Mouse (Mus musculus): ENCODE data around the gene Elk4. TPM values are rescaled to one million over a fixed set of nuclear protein-coding genes. Genes with fewer than 3 reads are reported as not detected.

The Elk4 gene
- total RNA-seq, 2 experiments from 2014 or later: 60.1 to 61.6 TPM

DNA sequence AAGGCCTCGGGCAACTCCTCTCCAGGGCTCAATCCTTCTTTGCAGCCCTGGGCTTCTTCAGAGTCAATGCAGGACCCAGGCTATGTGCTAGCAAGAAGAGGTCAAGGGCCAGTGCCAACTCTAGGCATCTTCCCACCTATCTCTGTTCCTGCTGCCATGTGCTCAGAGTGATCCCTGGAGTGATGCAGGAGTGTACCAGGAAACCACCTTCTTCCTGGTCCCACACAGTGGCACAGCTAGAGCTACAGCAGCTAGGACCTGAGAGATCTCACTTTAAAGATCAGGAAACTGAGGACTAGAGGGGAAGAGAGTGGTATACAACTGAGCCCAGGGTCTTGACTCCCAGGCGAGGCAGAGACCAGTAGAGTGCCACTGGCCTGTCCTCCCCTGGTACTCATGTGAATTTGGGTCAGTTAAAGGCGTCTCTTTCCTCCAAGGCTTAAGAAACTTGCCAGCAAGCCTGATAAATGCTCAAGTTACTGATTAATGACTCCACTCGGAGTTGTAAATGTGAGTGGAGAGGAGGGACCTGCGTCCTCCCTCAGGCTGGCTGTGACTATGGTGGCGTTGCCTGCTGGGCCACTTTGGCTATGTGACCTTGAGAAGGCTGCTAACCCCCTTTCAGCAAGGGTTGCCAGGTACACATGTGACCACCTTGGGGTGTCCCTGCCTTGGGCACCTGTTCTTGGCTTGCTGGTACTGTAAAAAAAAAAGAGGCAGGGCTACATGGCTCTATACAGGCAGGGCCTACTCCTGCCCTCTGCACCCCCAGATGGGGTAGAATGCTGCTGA is 54.5 kb downstream of the Elk4 start:
- DNase-seq (ENCODE audit: low spot score in 2 of 2): no peak

DNA sequence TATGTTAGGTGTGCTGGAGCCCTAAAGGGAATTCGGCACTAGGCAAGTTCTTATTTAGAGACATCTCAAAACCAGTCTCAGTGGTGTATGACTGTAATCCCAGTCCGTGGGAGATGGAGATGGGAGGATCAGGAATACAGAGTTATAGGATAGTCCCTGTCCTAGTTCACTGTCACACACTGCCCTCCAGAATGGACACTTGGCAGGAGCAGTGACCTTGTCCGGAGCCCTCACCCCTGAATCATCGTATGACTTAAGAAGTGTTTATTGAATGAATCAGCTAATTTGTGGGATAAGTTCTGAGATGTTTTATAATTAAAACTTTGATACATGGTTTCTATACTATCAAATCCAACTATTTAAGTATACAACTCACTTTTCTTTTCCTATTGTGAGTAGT is 55.7 kb downstream of the Elk4 start:
- no peak for DNase-seq (ENCODE audit: low spot score in 2 of 2)

DNA sequence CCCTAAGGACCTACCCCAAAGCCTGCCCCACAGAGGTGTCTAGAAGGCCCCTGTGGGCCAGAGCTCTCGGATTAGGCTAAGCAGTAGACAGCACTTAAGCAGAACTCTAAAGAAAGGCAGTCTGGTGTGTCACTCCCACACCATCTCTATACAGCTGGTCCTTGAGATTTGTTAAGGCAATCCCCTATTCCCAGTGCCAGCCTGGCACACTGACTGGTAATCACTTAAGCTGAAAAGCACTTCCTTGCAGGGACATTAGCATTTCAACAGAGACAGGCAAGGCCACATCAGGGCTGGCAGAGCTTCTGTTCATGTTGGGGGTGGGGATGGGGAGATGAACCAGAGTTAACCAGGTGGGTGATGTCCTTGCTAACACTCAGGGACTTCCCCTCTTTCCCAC is 57.6 kb downstream of the Elk4 start:
- peak in 1 of 2 experiments; percentile 23 for DNase-seq (ENCODE audit: low spot score in 2 of 2)

DNA sequence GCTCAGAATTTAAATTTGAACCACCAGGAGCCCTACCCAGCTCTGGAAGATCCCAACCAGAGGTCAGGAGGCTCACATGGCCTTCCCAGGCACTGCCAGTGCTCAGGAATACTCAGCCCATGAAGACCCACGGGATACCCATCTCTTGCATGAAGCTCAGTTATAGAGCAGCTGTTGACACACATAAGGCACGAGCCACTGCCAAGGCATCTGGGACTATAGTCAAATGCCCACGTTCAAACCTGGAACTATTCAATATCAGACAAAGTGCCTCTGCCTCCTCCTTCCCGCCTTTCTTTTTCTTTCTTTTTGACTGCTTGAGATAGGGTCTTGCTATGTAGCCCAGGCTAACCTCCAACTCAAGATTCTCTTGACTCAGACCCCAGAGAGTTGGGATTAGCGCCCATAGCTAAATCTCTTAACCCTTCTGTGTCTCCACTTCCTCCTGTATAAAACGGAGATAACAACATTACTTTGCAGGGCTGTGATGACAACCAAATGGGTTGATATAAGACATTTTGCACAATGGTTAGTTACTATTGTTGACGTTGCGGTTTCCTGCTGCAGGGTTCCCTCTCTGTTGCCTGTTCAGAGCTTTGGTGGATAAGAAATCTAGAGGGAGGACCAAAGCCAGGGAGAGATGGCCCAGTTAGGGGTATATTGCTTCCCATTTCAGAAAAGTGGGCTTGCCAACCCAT is 58.2 kb downstream of the Elk4 start:
- DNase-seq (ENCODE audit: low spot score in 2 of 2): peak in 1 of 2 experiments; percentile 23

DNA sequence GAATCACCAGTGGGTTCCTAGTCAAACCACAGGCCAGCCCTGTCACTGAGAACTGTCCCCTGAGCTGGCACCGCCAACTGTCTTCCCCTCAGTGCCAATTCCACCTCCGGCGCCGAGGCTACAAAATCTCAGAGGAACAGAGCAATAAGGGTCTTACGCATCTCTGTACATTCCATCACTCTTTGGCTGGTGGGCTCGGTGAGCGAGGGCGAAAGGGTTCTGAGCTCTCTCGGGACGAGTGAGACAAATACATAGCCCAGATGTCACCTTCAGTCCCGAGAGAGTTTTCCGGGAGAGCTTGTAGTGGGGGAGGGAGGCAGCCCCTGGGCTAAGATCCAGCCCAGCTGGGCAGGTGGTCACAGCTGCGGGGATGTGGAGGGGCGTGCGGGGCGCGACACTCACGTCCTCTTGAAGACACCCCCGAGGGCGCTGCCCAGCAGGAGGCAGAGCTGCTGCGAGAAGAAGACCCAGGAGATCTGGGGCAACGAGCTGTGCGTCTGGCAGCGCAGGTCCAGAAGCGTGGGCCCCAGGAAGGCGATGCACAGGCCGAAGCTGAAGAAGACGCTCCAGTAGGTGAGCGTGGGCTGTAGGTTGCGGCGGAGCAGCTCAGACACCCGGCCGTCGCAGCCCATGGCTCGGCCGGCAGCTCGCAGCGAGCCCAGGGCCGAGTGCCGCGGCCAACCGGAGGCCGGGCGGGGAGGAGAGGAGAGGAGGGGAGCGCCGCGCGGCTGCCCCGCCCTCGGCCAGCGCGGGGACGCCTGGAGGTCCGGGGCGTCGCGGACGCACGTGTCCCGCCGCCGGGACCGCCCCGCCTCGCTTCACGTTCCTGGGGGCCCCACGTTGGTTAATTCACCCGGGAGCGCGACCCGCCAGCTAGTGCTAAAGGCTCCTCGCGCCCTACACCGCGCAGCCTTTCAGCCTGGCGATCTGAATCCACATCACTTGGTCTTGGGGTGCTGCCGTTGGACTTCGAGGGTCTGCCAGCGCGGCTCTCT is 60.2 kb downstream of the Elk4 start, which contains the start of gene Mfsd4a:
Mfsd4a (minus strand) TSS at position 802 of the 995 bp plus-strand sequence.
- DNase-seq (ENCODE audit: low spot score in 2 of 2): peak; percentile 31 to 58

DNA sequence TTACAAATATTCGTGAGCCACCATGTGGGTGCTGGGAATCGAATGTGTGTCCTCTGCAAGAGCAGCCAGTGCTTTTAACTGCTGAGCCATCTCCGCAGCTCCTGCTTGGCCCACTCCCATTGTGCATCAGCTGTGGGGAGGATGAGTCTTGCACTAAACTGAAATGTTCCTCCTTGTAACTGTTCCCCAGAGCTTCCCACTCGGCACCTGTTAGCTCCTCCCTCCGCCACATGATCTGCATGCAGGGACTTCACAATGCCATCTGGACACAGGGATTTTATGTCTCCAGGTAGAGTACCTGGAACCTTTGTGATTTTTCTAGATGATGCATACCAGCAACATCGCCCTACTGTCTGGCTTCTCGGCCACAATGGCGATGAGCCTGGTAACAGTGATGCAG is 62.0 kb downstream of the Elk4 start:
- DNase-seq (ENCODE audit: low spot score in 2 of 2): no peak

DNA sequence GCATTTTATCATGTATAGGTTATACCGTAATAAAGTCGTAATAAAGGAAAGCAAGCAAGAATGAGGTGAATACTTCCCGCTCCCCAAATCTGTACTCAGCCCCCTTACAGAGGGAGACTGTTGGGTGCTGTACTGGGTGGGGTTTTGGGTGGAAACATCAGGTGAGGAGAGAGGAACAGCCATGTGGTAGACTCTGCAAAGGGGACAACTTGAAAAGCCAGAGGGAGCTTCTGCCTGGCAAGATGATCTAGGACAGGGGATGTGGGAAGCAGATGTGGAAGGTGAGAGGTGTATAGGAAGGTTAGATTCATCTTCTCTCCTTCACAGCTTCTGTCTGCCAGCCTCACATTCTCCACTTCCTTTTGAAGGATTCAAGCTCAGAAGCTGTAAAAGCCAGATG is 63.3 kb downstream of the Elk4 start:
- no peak for DNase-seq (ENCODE audit: low spot score in 2 of 2)

DNA sequence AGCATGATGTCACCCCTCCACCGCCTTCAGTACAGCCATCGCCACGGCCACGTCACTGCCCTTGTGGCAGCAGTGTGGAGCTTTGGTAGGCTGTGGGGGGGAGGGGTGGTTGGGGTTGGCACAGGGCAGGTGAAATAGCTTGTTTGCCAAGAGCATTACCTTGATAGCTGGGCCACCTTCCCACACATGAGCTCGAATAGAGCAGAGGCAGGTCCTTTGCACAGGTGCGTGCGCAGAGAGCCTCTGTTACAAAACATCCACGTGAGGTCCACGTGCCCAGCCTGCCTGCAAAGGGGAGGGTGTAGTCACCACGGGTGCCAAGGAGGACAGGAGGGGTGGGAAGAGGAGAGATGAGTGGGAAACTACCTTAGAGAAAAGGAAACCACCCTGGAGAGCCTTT is 68.2 kb downstream of the Elk4 start:
- DNase-seq (ENCODE audit: low spot score in 2 of 2): no peak

DNA sequence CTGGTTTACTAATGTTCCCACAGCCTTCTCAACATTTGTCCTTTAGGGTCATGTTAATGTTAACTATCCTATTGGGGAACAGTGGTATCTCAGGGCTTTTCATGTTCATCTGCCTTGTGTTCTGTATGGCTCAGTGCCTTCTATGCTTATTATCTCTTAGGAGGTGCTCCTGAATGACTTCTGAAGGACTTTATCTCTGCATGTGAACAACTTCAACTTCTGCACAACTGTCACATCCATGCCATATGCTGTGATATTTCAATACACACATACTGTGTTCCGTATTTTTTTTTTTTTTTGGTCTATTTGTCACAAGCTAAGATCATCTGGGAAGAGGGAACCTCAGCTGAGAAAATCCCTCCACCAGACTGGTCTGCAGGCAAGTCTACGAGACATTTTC is 71.0 kb downstream of the Elk4 start:
- no peak for DNase-seq (ENCODE audit: low spot score in 2 of 2)

Other genes with a start within 250 kb of the Elk4 start
- gene Pm20d1, start 210.2 kb upstream of the Elk4 start, total RNA-seq (2021): 1 to 10 TPM in 1 of 2 experiments, under 1 TPM in 1; 0.75 to 1.8 TPM
- 10 to 100 TPM; 53.0 to 59.9 TPM for gene Slc41a1, start 180.1 kb upstream of the Elk4 start, total RNA-seq (2021)
- gene Rab29, start 140.4 kb upstream of the Elk4 start, total RNA-seq (2021): 1 to 10 TPM; 6.8 to 8.2 TPM
- 100 to 1,000 TPM; 175 to 190 TPM for gene Nucks1, start 97.1 kb upstream of the Elk4 start, total RNA-seq (2021)
- under 1 TPM; 0.13 to 0.48 TPM for gene Slc45a3, start 44.6 kb upstream of the Elk4 start, total RNA-seq (2021)
- gene Mfsd4a, start 60.5 kb downstream of the Elk4 start, total RNA-seq (2021): 10 to 100 TPM; 32.1 to 33.6 TPM
- gene Cdk18, start 132.1 kb downstream of the Elk4 start, total RNA-seq (2021): 10 to 100 TPM; 19.3 to 23.4 TPM
- 1 to 10 TPM; 4.9 TPM for gene Lemd1, start 183.8 kb downstream of the Elk4 start, total RNA-seq (2021)
- gene AC124108.1, start 183.8 kb downstream of the Elk4 start, total RNA-seq (2021): 1 to 10 TPM; 1.7 TPM
- not detected for gene Gm10188, start 222.2 kb downstream of the Elk4 start, total RNA-seq (2021)